Mouse (Mus musculus): ENCODE data around the gene Adat3. TPM values are rescaled to one million over a fixed set of nuclear protein-coding genes. Genes with fewer than 3 reads are reported as not detected.
"Not testable (repeated sequence)": the region's sequence is repeated elsewhere in the genome, so short reads cannot be mapped to it uniquely, and the experiment has no call there.

Adat3 gene
- total RNA-seq, 2 experiments from 2014 or later, result 0.48 to 0.89 TPM

DNA sequence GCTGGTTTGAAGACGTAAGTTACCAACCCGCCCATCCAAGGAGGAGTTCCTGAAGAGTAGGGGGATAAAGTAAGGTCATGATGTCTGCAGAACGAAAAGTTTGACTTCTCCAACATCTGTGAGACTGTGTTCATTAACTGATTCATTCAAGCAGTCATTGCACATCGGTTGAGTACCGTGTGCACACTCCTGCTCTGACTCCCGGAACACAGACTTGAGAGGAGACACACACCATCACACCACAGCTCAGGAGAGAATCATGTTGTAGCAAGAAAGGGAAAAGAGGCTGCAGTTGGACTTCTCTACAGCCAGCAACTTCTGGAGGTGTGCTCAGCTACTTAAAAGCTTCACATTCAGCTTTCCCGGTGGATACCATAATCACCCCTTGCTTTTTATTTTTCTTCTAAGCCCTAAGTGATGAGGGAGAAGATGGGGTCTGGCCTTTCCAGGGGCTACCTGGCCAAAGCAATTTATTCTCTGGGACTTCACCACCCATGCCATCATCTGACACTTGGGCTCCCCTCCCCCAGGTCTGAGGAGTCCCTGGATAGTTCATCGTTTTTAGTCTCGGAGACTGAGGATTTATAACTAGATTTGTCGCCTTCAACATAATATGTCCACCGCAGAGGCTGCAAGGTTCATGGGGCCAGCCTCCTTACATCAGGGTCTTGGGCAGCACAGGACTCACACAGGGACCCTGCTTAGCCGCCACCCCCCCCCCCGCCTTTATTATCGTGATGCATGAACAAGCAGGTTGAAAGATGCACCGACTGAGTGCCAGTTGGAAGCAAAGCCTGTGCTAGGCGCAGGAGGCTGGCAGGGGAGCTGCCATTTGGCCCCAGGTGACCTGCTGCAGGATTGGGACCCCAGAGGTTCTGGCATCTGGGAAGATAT, 18.4 kb downstream of the Adat3 start:
- TF ChIP-seq CTCF (IDR thresholded peaks at IDR 0.05), result no peak
- no peak for DNase-seq
- Histone ChIP-seq H3K4me3 (peak overlapping the region; percentile 79), H3K27ac (peak overlapping the region; percentile 95)
- intact Hi-C loops (cut with DNase I), result no loop called here

DNA sequence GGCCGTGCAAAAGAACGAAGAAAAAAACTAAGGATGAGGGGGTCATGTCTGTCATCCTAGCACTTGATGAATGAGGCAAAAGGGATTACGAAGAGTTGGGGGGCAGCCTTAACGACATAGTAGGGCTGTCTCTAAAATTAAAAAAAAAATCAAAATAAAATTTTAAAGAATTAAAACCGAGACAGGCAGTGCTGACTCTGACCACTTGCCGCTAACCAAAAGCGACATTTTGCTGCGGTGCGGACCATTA, 18.9 kb downstream of the Adat3 start:
- H3K27ac ChIP-seq, result peak overlapping the region; percentile 95
- TF ChIP-seq CTCF (IDR thresholded peaks at IDR 0.05), result no peak
- H3K4me3 ChIP-seq, result peak overlapping the region; percentile 79
- intact Hi-C loops (cut with DNase I), result no loop called here
- no peak for DNase-seq

- intact Hi-C loops (cut with DNase I), result no loop called here
Observed at GRCm38 (mm10) chr10:80621940-80622660, 19.4 kb downstream of the Adat3 start.

GRCm38 (mm10) chr10:80622661-80623456, 20.2 kb downstream of the Adat3 start, which contains the start of gene Csnk1g2:
TSS of gene Csnk1g2 (plus strand) at chr10:80622838.
- peak; percentile 76 for DNase-seq
- Histone ChIP-seq H3K4me3 (peak within 1 kb of the TSS; percentile 79), H3K27ac (peak within 1 kb of the TSS; percentile 95)
- intact Hi-C loops (cut with DNase I), result no loop called here
- peak; percentile 5; the same call in 1 of the 2 replicates for TF ChIP-seq CTCF (IDR thresholded peaks at IDR 0.05)

More at GRCm38 (mm10) chr10:80621940-80622660, 19.4 kb downstream of the Adat3 start:
- no peak for TF ChIP-seq CTCF (IDR thresholded peaks at IDR 0.05)
- peak; percentile 99 for DNase-seq
- Histone ChIP-seq H3K27ac (peak overlapping the region; percentile 95), H3K4me3 (peak overlapping the region; percentile 79)

GRCm38 (mm10) chr10:80623457-80624191, 20.9 kb downstream of the Adat3 start:
- TF ChIP-seq CTCF (IDR thresholded peaks at IDR 0.05), result no peak
- intact Hi-C loops (cut with DNase I), result no loop called here
- Histone ChIP-seq H3K27ac (peak overlapping the region; percentile 95), H3K4me3 (peak overlapping the region; percentile 79)
- DNase-seq, result peak; percentile 65

GRCm38 (mm10) chr10:80625764-80626163, 23.1 kb downstream of the Adat3 start:
- H3K4me3 ChIP-seq, result no peak overlapping the region
- TF ChIP-seq CTCF (IDR thresholded peaks at IDR 0.05), result no peak
- DNase-seq, result no peak
- H3K27ac ChIP-seq, result peak overlapping the region; percentile 95; the same call in 1 of the 2 replicates
- intact Hi-C loops (cut with DNase I), result no loop called here

DNA sequence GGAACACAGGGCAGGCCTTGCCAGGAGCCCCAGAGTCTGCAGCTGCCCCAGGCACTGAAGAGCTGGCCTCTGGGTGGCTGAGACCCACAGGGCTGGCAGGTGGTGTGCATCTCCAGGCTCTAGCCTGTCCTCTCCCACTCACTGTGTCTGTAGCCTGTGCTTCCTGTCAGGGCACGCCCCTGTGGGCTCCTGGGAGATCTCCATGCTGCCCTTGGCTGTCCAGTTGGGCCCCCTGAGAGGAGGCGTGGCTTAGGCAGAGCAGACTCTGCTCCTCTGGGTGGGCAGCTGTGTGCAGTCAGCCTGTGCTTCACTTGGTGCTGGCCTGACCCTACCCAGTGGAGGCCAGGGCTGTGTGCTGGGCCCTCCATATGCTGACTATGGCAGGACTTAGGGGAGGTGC, 25.0 kb downstream of the Adat3 start:
- Histone ChIP-seq H3K4me3 (no peak overlapping the region), H3K27ac (peak overlapping the region; percentile 88)
- peak; percentile 69 for DNase-seq
- TF ChIP-seq CTCF (IDR thresholded peaks at IDR 0.05), result no peak
- intact Hi-C loops (cut with DNase I), result loop anchor here (2.0 kb wide), 1 partner anchor 27 kb away; no protein-coding TSS in a partner anchor

DNA sequence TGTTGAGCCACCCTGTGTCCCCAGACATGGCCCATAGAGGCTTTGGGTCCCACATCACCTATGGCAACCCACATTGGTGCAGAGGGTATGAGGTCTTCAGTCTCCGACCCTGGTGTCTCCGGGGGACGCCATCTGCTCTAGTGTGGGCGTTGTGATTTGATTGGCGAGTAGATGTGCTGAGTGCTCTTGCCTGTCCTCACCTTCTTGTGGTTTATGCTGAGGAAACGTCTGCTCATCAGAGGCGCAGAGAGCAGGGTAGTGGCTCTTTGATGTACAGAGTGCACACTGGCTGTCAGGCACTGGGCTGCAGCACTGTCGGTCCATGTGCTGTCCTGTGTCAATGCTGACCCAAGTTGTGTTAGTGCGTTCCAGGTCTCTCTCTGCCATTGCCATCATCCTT, 26.2 kb downstream of the Adat3 start:
- intact Hi-C loops (cut with DNase I), result loop anchor here (2.0 kb wide), 1 partner anchor 26 kb away; no protein-coding TSS in a partner anchor
- Histone ChIP-seq H3K4me3 (no peak overlapping the region), H3K27ac (peak overlapping the region; percentile 88)
- DNase-seq, result no peak
- TF ChIP-seq CTCF (IDR thresholded peaks at IDR 0.05), result no peak

DNA sequence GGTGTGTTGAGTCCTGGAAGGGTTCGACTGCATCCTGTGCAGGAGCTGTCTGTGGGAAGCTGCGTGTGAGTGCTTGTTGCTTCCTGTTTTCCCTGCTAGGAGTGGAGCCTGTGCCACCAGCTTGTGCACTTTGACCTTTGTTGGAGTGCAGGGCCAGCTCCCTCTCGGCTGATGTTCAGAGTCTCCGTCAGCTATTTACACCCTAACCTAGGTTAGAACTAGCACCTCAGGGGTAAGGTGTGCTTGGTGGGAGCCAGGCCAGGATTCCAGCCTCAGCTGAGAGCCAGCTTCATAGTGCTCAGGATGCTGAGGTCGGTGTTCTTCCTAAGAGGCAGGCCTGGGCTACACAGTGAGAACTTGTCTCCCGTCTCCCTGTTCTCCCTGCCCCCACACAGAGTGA, 32.7 kb downstream of the Adat3 start:
- no peak for DNase-seq
- intact Hi-C loops (cut with DNase I), result no loop called here
- no peak overlapping the region; the same call in 1 of the 2 replicates for H3K27ac ChIP-seq
- no peak overlapping the region for H3K4me3 ChIP-seq
- no peak for TF ChIP-seq CTCF (IDR thresholded peaks at IDR 0.05)

- no peak for DNase-seq
- no peak overlapping the region for H3K27ac ChIP-seq
- intact Hi-C loops (cut with DNase I), result no loop called here
- TF ChIP-seq CTCF (IDR thresholded peaks at IDR 0.05), result no peak
- no peak overlapping the region for H3K4me3 ChIP-seq
Observed at GRCm38 (mm10) chr10:80646936-80647335, 44.3 kb downstream of the Adat3 start.

DNA sequence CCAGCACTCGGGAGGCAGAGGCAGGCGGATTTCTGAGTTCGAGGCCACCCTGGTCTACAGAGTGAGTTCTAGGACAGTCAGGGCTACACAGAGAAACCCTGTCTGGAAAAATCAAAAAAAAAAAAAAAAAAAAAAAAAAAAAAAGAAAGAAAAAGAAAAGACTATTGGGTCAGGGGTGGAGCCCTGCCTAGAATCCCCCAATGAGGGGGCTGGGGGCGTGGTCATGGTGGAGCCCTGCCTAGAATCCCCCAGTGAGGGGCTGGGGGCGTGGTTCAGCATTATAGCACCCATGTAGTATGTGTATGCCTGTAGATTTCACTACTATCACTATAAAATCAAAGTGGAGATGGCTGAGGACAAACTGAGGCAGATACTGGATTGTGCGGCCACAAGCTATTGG, 47.2 kb downstream of the Adat3 start:
- H3K4me3 ChIP-seq; intact Hi-C loops (cut with DNase I); H3K27ac ChIP-seq; DNase-seq: not testable (repeated sequence)

DNA sequence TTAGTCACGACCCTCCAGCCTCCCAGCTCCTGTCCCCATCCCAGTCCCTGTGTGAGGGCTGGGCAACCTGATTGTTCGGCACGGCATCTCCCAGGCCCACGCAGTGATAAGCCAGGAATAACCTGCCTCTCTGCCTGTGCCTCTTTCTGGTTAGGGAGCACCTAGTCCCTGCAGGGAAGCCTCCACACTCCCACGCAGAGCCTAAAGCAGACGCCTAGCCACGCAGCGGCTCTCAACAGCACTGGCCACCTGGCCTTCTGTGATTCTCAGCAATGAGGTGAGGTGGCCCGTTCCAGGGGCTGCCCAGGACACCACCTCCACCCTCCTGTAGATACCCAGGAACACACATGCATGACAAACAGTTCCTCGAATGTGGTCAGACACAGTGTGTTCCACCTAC, 47.7 kb downstream of the Adat3 start:
- H3K4me3 ChIP-seq, result no peak overlapping the region
- no peak for TF ChIP-seq CTCF (IDR thresholded peaks at IDR 0.05)
- intact Hi-C loops (cut with DNase I), result no loop called here
- no peak overlapping the region for H3K27ac ChIP-seq
- DNase-seq, result no peak

Data from gastrocnemius, adult 2 months (tissue).